26 mouse cellular contexts compared by ENCODE assay signal in the genomic region with DNA sequence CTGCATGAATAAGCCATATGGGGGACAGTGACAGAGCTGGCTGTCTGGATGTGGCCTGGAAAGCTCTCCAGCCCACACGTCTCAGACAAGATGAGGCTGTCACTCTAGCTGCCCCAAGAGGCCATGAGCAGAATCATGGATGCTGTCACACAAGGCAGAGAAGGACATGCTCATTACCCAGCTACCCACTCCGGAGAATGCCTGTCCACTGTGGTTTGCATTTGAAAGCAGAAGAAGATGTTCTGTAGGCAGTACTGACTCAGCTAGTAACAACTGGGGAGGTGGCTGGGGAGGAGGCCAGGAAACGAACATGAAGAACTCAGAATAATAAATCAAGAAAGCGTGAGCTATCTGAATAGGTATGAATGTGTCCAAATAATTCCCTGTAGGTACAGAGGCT.
DNase-seq lines count a peak whose midpoint lies in the region; ATAC-seq lines count a peak whose summit lies in the region.
"Had no signal": no experiment of that assay in that cellular context is flagged by ENCODE, and none has a peak within 500 bp of the region (broad histone marks: within the 10 kb centered on the region; RNA-seq: fewer than 3 reads in every experiment).

No protein-coding gene starts in this region.

- DNase-seq in hindbrain, embryonic 11.5 days (ENCODE audit: low spot score) = no peak
- no peak for DNase-seq in hindbrain, embryonic 14.5 days (ENCODE audit: low spot score)
- DNase-seq in left cerebral cortex, postnatal 14 days (ENCODE audit: low spot score in 2 of 2) = peak; percentile 18 to 25
- DNase-seq in left cerebral cortex, postnatal 10 days (ENCODE audit: extremely low spot score in 1 of 2, low spot score in 2 of 2) = no peak
- peak; percentile 76 for DNase-seq in brain, adult 2 months (ENCODE audit: low read depth, low spot score)
- peak; percentile 43 to 51 for DNase-seq in frontal cortex, postnatal 36 days (ENCODE audit: low spot score in 2 of 2)
- no peak for DNase-seq in urinary bladder, postnatal 36 days (ENCODE audit: low spot score in 2 of 2)
- no peak for DNase-seq in cerebellum, postnatal 14 days
- DNase-seq: adrenal gland, adult 8-10 months; cerebellum, adult 18-20 months; cerebellum, postnatal 25 days; gastrocnemius, postnatal 36 days; heart, postnatal 4 days; kidney, adult 2 months; kidney, postnatal 10 days; liver; lung, postnatal 36 days; midbrain, embryonic 14.5 days; thymus, postnatal 14 days had no signal

- no peaks in the 10 kb centered on the region for H3K27me3 ChIP-seq in hindbrain, embryonic 11.5 days (ENCODE audit: control insufficient read depth, insufficient read depth, low read length)
- no peaks in the 10 kb centered on the region for H3K27me3 ChIP-seq in hindbrain, embryonic 14.5 days (ENCODE audit: control insufficient read depth, insufficient read depth, low read length)
- H3K27me3 ChIP-seq: embryonic facial prominence, embryonic 13.5 days; forebrain, embryonic 13.5 days; liver, embryonic 15.5 days; lung, embryonic 15.5 days had no signal

- peak; percentile 67 for ATAC-seq in hindbrain, embryonic 11.5 days (ENCODE audit: low FRiP score)
- no peak for ATAC-seq in hindbrain, embryonic 14.5 days (ENCODE audit: low FRiP score)
- ATAC-seq: activated CD4-positive, CD25-positive, alpha-beta regulatory T cell, adult 4 months; forebrain, embryonic 13.5 days had no signal

- H3K4me1 ChIP-seq in hindbrain, embryonic 11.5 days (replicated peaks; ENCODE audit: control insufficient read depth, insufficient read depth, low read length) = no peaks in the 10 kb centered on the region
- H3K4me1 ChIP-seq in hindbrain, embryonic 14.5 days (replicated peaks; ENCODE audit: control insufficient read depth, insufficient read depth, low read length) = peaks cover 8% of the 10 kb centered on the region; the same call in 1 of the 2 replicates
- H3K4me1 ChIP-seq: embryonic facial prominence, embryonic 13.5 days; liver, embryonic 15.5 days; lung, embryonic 15.5 days had no signal

- 64% methylated on average over 4 of the region's 4 CpGs for WGBS in hindbrain, embryonic 11.5 days
- WGBS in hindbrain, embryonic 14.5 days = 37% methylated on average over 4 of the region's 4 CpGs

- H3K4me3 ChIP-seq in hindbrain, embryonic 11.5 days (ENCODE audit: low read depth, low read length) = no peak overlapping the region
- no peak overlapping the region for H3K4me3 ChIP-seq in hindbrain, embryonic 14.5 days (replicated peaks; ENCODE audit: low read length)
- H3K4me3 ChIP-seq: embryonic facial prominence, embryonic 13.5 days; erythroblast, embryonic 14.5 days; forebrain, embryonic 13.5 days; liver, embryonic 15.5 days; lung, embryonic 15.5 days; megakaryocyte, embryonic 14.5 days had no signal

- no peaks in the 10 kb centered on the region for H3K36me3 ChIP-seq in hindbrain, embryonic 11.5 days (ENCODE audit: control insufficient read depth, insufficient read depth, low read length)
- H3K36me3 ChIP-seq in hindbrain, embryonic 14.5 days (replicated peaks; ENCODE audit: control insufficient read depth, insufficient read depth) = no peaks in the 10 kb centered on the region
- H3K36me3 ChIP-seq: liver, embryonic 15.5 days; lung, embryonic 15.5 days had no signal

- intact Hi-C loops in left cerebral cortex, postnatal 14 days (cut with DNase I) = no loop called here
- intact Hi-C loops in left cerebral cortex, postnatal 10 days (cut with DNase I) = no loop called here

- no peak overlapping the region for H3K9ac ChIP-seq in hindbrain, embryonic 11.5 days (ENCODE audit: low read depth, low read length)
- no peak overlapping the region for H3K9ac ChIP-seq in hindbrain, embryonic 14.5 days
- H3K9ac ChIP-seq: embryonic facial prominence, embryonic 13.5 days; forebrain, embryonic 13.5 days; liver, embryonic 15.5 days; lung, embryonic 15.5 days had no signal

- H3K27ac ChIP-seq in hindbrain, embryonic 11.5 days (ENCODE audit: low read depth, low read length) = peak overlapping the region; percentile 42; the same call in 1 of the 2 replicates
- no peak overlapping the region for H3K27ac ChIP-seq in hindbrain, embryonic 14.5 days
- H3K27ac ChIP-seq: embryonic facial prominence, embryonic 13.5 days; forebrain, embryonic 13.5 days; liver, embryonic 15.5 days; lung, embryonic 15.5 days had no signal

- no peak overlapping the region for H3K4me2 ChIP-seq in hindbrain, embryonic 11.5 days (replicated peaks; ENCODE audit: low read depth, low read length)
- no peak overlapping the region for H3K4me2 ChIP-seq in hindbrain, embryonic 14.5 days (replicated peaks)
- H3K4me2 ChIP-seq: embryonic facial prominence, embryonic 13.5 days; forebrain, embryonic 13.5 days; liver, embryonic 15.5 days; lung, embryonic 15.5 days had no signal

- no peaks in the 10 kb centered on the region for H3K9me3 ChIP-seq in hindbrain, embryonic 11.5 days (ENCODE audit: control insufficient read depth, low read length)
- no peaks in the 10 kb centered on the region for H3K9me3 ChIP-seq in hindbrain, embryonic 14.5 days (ENCODE audit: control insufficient read depth, low read length)
- H3K9me3 ChIP-seq: embryonic facial prominence, embryonic 13.5 days; forebrain, embryonic 13.5 days; liver, embryonic 15.5 days; lung, embryonic 15.5 days had no signal

Comparison
In these comparisons a context has a peak if more than half of its experiments do, and no peak if none do; other contexts are left out.
1. DNase-seq: peak in left cerebral cortex, postnatal 14 days (2 of 2), brain, adult 2 months (single experiment) and frontal cortex, postnatal 36 days (2 of 2); none in hindbrain, embryonic 11.5 days (single experiment), hindbrain, embryonic 14.5 days (single experiment), left cerebral cortex, postnatal 10 days (0 of 2), urinary bladder, postnatal 36 days (0 of 2) and cerebellum, postnatal 14 days (0 of 2).